Mouse (Mus musculus): ENCODE results near the gene Prg3. TPM values are rescaled to one million over a fixed set of nuclear protein-coding genes. Genes with fewer than 3 reads are reported as not detected.

Prg3 gene
- not detected in 2 replicates for polyA plus RNA-seq (2012; rRNA removed)

DNA sequence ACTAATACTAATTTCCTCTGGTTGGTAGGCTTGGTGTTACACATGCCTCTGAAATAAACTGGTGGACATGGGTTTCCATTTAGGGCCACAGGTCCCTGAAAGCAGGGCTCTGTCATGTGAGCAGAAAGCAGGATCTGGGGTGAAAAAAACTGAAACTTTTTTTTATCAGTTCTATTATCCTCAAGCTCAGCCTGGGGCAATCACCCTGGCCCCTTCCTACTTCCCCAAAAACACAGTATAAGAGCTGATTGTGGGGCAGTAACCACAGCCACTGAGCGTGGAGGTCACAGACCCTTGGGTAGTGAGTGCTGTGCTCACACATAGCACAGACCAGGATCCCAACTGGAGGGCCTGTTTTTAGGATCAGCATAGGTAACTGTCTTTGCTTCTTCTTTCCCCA, at the start of gene Prg3:
TSS of gene Prg3 (plus strand) at position 286 of the 400 bp plus-strand sequence.
- DNase-seq (ENCODE audit: low spot score), result no peak

DNA sequence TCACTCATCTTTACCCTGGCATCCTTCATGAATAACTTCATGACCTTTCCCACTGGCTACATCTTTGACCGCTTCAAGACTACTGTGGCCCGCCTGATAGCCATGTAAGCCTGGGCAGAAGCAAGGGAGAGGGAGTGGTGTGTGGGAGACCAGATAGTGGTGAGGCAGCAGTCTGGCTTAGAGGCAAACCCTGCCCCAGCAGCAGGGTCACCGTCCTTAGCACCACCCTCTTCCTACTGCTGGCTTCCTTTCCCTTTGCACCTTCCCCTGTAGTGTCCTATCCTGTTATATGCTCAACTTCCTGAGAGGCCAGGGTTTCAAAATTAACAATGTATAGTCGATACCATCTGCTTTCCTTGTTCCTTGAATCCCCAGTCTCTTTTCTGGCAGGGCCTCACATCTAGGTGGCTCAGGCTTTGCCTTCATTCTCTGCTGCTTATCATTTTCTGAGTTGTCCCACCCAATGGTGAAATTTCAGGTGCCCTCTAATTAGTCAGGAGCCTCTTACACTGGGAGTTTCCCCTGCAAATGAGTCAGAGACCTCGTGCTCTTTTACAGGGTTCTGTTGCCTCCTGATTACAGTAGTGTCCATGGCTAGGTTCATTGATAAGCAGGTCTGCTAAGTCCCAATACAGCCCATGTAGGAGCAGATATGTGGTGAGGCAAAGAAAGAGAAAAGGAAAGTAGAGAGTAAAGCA, 49.6 kb upstream of the Prg3 start:
- no peak for DNase-seq (ENCODE audit: low spot score)

- no peak for DNase-seq (ENCODE audit: low spot score)
Measured at GRCm38 (mm10) chr2:84939306-84939705, 48.7 kb upstream of the Prg3 start.

- no peak for DNase-seq (ENCODE audit: low spot score)
Measured at GRCm38 (mm10) chr2:84939711-84940110, 48.3 kb upstream of the Prg3 start.

GRCm38 (mm10) chr2:84941332-84941731, 46.7 kb upstream of the Prg3 start:
- DNase-seq (ENCODE audit: low spot score), result no peak

DNA sequence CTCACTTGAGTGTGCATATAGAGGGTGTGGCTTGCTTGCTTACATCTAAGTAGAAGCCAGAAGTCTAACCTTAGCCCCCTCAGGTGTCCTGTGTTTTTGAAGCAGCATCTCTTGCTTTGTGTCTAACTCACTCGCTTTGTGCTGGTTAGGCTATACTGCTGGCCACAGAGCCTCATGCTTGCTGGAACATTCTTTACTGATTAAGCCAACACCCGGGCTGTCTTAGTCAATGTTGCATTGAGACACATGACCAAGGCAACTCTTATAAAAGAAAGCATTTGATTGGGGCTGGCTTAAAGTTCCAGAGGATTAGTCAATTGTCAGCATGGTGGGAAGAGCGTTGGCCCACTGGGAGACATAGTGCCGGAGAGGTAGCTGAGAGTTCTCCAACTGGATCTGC, 46.2 kb upstream of the Prg3 start:
- no peak for DNase-seq (ENCODE audit: low spot score)

GRCm38 (mm10) chr2:84947154-84947771, 40.8 kb upstream of the Prg3 start:
- DNase-seq (ENCODE audit: low spot score), result no peak

GRCm38 (mm10) chr2:84948252-84948651, 39.8 kb upstream of the Prg3 start:
- DNase-seq (ENCODE audit: low spot score), result no peak

DNA sequence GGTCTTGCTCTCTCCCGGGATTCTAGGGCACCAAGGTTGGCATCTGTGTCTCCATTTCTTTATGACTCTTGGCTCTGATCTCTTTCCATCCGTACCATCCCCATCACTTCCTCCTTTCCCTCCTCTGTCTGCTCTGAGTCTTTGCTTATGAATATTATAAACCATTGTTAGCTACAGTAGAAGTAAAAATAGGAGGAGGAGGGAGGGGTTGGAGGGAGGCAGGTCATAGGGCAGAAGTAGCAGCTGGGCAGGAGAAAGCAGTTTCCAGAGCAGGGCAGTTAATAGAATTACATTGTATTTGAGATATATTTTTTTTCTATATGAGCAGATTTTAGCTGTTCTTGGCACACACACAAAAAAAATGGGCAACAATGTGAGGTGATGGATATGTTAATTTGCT, 39.3 kb upstream of the Prg3 start:
- DNase-seq (ENCODE audit: low spot score), result no peak

DNA sequence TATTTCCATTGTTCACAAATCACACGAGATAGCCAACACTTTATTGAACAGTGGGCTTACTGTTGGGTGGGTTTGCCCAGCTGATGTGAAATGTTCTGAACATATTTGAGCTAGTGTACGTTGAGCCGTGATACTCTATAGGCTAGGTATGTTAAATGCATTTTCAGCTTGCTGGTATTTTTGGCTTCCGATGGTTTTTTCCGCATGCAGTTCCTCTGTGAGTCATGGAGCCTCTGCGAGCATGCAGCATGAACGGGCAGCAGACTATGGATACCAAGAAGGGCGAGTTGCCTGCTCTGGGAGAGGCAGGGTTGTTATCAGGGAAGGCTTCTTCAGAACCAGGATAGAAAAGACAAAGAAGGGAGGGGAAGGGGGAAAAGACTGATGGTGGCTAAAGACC, 37.0 kb upstream of the Prg3 start:
- no peak for DNase-seq (ENCODE audit: low spot score)

DNA sequence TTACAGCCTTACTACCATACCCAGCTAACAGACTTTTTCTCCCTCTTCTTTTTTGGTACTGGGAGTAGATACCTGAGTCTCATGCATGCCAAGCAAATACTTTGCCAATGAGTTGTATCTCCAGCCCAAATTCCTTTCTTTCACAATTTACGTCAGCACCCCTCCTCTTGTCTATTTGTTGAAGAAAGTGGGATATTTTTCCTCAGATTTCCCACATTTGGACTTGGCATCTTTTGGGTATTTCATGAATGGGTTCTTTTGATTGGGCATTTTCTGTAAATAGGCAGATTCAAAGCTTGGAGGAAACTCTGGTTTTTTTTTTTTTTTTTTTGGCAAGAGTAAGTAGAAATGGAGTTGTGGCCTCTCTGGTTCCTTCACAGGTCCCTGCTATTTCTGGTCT, 35.8 kb upstream of the Prg3 start:
- DNase-seq (ENCODE audit: low spot score), result no peak

GRCm38 (mm10) chr2:84952693-84953092, 35.3 kb upstream of the Prg3 start:
- no peak for DNase-seq (ENCODE audit: low spot score)

- DNase-seq (ENCODE audit: low spot score), result no peak
Measured at GRCm38 (mm10) chr2:84955435-84955834, 32.6 kb upstream of the Prg3 start.

GRCm38 (mm10) chr2:84956274-84956673, 31.7 kb upstream of the Prg3 start:
- DNase-seq (ENCODE audit: low spot score), result peak; percentile 39

GRCm38 (mm10) chr2:84958588-84959264, 29.3 kb upstream of the Prg3 start:
- no peak for DNase-seq (ENCODE audit: low spot score)

DNA sequence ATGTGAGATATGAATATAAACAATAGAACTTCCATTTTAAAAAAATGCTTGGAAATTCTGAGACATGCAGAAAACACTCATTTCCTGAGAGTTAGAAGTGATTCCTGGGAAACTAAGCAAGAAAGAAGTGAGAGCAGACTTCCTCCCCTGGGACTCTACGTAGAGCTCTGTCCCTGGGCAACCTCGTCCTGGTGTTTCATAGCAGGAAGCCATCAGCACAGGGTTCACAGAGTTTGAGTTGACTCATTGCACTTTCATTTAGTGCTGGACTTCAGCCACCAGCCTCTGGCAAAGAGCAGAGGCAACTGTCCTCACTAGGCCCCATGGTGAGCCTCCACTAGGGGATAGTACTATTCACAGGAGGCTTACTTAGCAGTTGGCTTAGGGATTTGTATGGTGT, 26.7 kb upstream of the Prg3 start:
- no peak for DNase-seq (ENCODE audit: low spot score)

DNA sequence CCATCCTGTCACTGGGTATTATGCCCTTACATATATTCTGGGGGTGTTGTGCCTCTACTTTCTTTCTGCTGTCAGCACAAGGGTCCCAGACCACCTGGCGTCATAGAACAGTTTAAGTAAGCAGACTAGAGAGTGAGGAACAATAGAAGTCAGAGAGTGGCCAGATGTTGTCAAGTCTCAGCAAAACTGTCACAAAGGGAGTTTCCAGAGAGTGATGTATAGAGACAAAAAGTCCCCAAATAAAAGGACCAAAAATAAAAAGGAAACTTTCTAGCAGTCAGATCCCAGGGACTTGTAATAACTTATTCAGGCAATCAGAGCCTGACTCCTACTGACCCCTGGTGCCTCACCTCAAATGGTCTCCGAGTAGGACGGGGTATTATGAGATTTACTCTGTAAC, 26.1 kb upstream of the Prg3 start:
- no peak for DNase-seq (ENCODE audit: low spot score)

DNA sequence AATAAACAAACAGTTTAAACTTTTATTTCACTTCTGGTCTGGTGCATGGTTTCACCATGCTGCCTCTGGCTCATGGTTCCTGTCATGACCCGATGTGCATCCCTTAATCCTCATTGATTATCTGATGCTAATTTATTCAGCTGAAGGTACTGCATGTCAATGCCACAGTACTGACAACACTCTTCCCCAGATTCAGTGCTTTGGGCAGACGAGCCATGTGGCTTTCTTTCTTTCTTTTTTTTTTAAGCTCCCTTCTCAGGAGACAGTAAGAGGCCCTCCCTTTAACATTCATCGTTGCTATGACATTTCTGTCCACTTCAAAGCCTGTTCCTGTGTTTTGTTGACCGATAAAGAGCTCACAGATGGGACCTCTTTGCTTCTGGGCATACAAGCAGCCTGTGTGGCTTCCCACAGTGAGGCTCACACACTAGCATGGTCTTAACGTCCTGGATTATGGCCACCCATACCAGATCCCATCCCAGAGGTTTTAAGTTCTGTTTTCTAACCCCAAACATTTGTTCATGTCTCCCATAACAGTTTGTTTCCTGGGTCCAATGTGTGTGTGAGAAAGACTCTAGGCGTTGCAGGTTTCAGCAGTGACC, 25.0 kb upstream of the Prg3 start:
- no peak for DNase-seq (ENCODE audit: low spot score)

GRCm38 (mm10) chr2:84964111-84964801, 23.8 kb upstream of the Prg3 start:
- no peak for DNase-seq (ENCODE audit: low spot score)

- DNase-seq (ENCODE audit: low spot score), result no peak
Measured at GRCm38 (mm10) chr2:84967318-84967991, 20.6 kb upstream of the Prg3 start.

DNA sequence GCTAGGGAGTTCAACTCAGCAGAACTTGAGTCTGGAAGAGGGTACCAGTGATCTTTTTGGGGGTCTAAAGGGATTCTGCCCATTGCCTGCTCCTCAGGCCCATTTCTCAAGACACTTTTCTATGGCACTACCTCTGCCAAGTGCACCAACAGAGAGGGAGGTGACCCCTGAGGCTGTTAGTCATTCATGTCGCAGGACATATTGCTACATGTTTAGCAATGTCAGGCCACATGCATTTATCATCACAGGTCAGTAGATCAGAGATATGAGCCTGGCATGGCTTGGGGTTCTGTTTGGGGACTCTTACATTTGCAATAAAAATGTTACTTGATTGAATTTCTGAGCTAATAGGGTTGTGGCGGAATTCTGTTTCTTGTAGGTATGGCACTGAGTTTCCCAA, 12.4 kb upstream of the Prg3 start:
- DNase-seq (ENCODE audit: low spot score), result no peak

- DNase-seq (ENCODE audit: low spot score), result no peak
Measured at GRCm38 (mm10) chr2:84980188-84980587, 7.8 kb upstream of the Prg3 start, which contains the start of gene Prg2. Prg2 (plus strand) TSS chr2:84980461.

Data from urinary bladder, adult 2 months (tissue).